Mouse (Mus musculus) heart, embryonic 16.5 days (tissue): ENCODE results near the gene 4933411K16Rik. TPM values are rescaled to one million over a fixed set of nuclear protein-coding genes. Genes with fewer than 3 reads are reported as not detected.

ENCODE experiments used
- ATAC-seq: fragments of 200-750 bp; cut with Nextera tagmentation; replicated peaks from 2 replicates; pipeline ENCODE4 v1.8.0; 2017; ENCODE audit warnings: moderate number of reproducible peaks; ENCODE audit not compliant: insufficient read depth, low FRiP score; ENCODE audit errors: extremely low read depth
- H3K27ac ChIP-seq: fragments of 300-500 bp; sonication (generic); 2 replicates; pipeline ENCODE4 v1.5.1; 2014; ENCODE audit warnings: mild to moderate bottlenecking, low read length, control low read depth, moderate library complexity
- H3K27me3 ChIP-seq: fragments of 300-500 bp; sonication (generic); 2 replicates; pipeline ENCODE4 v1.6.1; 2014; ENCODE audit warnings: low read length, mixed read lengths; ENCODE audit not compliant: control insufficient read depth, insufficient read depth
- H3K36me3 ChIP-seq: fragments of 300-500 bp; sonication (generic); 2 replicates; pipeline ENCODE4 v1.6.1; 2014; ENCODE audit not compliant: control insufficient read depth, insufficient read depth
- H3K4me1 ChIP-seq: fragments of 300-500 bp; sonication (generic); 2 replicates; pipeline ENCODE4 v1.6.1; 2014; ENCODE audit warnings: low read length, mixed read lengths; ENCODE audit not compliant: control insufficient read depth, insufficient read depth
- H3K4me2 ChIP-seq: fragments of 300-500 bp; sonication (generic); 2 replicates; pipeline ENCODE4 v1.6.1; 2014; ENCODE audit warnings: low read depth, mild to moderate bottlenecking, control low read depth, low read length
- H3K4me3 ChIP-seq: fragments of 300-500 bp; sonication (generic); 2 replicates; pipeline ENCODE4 v1.5.1; 2014; ENCODE audit warnings: mild to moderate bottlenecking, control low read depth, low read length
- H3K9ac ChIP-seq: fragments of 300-500 bp; sonication (generic); 2 replicates; pipeline ENCODE4 v1.6.1; 2014; ENCODE audit warnings: low read length, control low read depth
- H3K9me3 ChIP-seq: fragments of 300-500 bp; sonication (generic); replicated peaks from 2 replicates; pipeline ENCODE4 v1.6.1; 2016; ENCODE audit warnings: low read length; ENCODE audit not compliant: control insufficient read depth
- WGBS: fragments of 180-500 bp; shearing (Covaris S2); extraction: QIAGEN DNeasy Blood & Tissue Kit; methylation state at CpG from one replicate; pipeline ENCODE4 v1.1.7; 2014; 5-methylcytosine and 5-hydroxymethylcytosine counted together
- polyA plus RNA-seq: library from polyadenylated mRNA; unstranded; fragments of >200 nt; fragmentation: Nextera tagmentation; extraction: Ambion mirVana; gene quantifications from 2 replicates; pipeline ENCODE4 v1.2.1, GENCODE M21; 2015

4933411K16Rik gene
- polyA plus RNA-seq, 1 experiment from 2014 or later = not detected

DNA sequence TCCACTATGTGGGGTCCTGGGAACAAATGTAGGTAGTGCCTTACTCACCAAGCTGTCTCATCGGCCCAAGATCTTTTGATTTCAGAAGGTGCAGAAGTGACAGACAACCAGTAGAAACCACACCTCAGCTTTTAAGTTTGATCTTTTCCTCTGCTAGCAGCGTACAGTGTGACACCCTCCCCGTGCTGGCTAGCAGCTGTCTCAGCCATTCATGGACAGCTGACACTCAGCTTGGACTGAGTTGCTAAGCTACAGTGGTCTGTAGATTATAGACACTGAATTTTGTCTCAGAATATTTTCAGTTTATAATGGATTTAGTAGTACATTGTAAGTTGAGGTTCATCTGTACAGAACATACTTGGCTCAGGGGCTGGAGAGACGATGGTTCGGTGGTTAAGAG is 20.9 kb upstream of the 4933411K16Rik start:
- Histone ChIP-seq H3K9ac (no peak overlapping the region), H3K4me1 (peaks cover 12% of the 10 kb centered on the region), H3K4me3 (no peak overlapping the region), H3K27me3 (no peaks in the 10 kb centered on the region), H3K4me2 (no peak overlapping the region), H3K9me3 (no peaks in the 10 kb centered on the region), H3K36me3 (peaks cover 3% of the 10 kb centered on the region; the same call in 1 of the 2 replicates), H3K27ac (no peak overlapping the region)
- WGBS = 79% methylated on average over 5 of the region's 5 CpGs
- no peak for ATAC-seq

DNA sequence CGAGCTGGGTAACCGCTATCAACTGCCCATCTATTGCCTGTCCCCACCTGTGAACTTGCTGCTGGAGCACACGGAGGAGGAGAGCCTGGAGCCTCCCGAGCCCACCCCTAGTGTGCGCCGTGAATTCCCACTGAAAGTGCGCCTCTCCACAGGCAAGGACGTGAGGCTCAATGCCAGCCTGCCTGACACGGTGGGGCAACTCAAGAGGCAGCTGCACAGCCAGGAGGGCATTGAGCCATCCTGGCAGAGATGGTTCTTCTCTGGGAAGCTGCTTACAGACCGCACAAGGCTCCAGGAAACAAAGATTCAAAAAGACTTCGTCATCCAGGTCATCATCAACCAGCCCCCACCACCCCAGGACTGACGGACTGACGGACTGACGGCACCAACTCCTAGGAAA is 18.4 kb upstream of the 4933411K16Rik start:
- H3K9ac ChIP-seq = no peak overlapping the region
- H3K4me2 ChIP-seq = no peak overlapping the region
- no peak for ATAC-seq
- H3K9me3 ChIP-seq = no peaks in the 10 kb centered on the region
- H3K36me3 ChIP-seq = peaks cover 3% of the 10 kb centered on the region; the same call in 1 of the 2 replicates
- H3K4me1 ChIP-seq = peaks cover 12% of the 10 kb centered on the region
- WGBS = 84% methylated on average over 14 of the region's 14 CpGs
- H3K27ac ChIP-seq = no peak overlapping the region
- no peak overlapping the region for H3K4me3 ChIP-seq
- no peaks in the 10 kb centered on the region for H3K27me3 ChIP-seq

DNA sequence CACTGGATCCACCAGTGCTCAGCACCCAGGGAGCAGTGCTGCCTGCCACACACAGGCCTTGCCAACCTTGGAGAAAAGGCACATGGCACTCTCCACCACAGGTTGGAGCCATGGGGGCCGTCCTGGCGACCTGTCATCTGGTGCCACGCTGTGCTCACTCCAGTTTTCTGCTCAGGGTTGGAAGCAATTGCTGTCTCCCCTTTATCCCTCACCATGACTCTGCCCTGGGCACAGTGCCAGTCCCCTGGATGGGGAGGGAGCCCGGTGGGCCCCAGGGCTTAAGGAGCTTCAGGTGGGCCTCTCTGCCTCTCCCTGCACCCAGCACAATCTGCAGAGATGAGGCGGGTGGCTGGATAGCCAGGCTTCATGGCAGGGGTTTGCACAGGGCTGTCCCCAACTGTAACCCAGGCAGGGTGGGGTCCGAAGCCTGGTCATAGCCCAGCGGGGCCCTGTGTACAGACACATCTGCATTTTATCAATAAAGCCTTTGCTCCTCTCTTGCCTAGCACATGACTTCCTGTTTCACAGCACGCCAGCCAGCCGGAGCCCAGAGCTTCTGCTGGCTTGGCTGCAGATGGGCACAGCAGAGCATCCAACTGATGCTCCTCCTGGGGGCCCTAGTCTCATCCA is 17.8 kb upstream of the 4933411K16Rik start:
- peaks cover 12% of the 10 kb centered on the region for H3K4me1 ChIP-seq
- H3K4me3 ChIP-seq = no peak overlapping the region
- no peak overlapping the region for H3K27ac ChIP-seq
- WGBS = 62% methylated on average over 9 of the region's 9 CpGs
- no peaks in the 10 kb centered on the region for H3K9me3 ChIP-seq
- ATAC-seq = no peak
- no peak overlapping the region for H3K4me2 ChIP-seq
- H3K9ac ChIP-seq = no peak overlapping the region
- peaks cover 3% of the 10 kb centered on the region; the same call in 1 of the 2 replicates for H3K36me3 ChIP-seq
- H3K27me3 ChIP-seq = no peaks in the 10 kb centered on the region

DNA sequence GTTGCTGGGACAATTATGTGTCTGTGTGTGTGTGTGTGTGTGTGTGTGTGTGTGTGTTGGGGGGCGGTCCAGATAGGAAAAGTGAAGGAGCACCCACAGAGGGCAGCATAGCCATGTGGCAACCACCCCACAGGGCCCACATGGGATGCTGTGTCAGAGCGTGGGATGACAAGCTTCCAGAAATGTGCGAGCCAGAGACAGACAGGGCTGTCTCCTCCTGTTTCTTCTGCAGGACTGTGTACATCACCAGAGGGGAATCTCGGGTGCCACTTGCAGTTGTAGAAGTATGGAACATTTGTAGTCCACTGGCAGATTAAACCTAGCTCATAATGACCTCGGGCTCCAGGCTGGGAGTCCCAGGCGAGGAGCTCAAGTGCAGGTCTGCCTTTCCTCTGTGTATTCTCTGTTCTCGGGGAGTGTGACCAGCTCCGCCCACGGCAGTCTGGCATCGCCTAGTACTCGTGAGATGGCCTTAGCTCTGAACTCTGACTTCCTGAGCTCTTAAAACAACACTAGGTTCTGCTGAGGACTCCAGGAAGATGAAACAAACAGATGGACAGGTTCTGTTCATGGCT is 17.1 kb upstream of the 4933411K16Rik start:
- H3K27ac ChIP-seq = no peak overlapping the region
- 0 out of 2 replicates have a peak, but pooled peaks have one; percentile 15 for ATAC-seq
- H3K9me3 ChIP-seq = no peaks in the 10 kb centered on the region
- no peak overlapping the region for H3K4me3 ChIP-seq
- no peaks in the 10 kb centered on the region for H3K27me3 ChIP-seq
- no peak overlapping the region for H3K4me2 ChIP-seq
- peaks cover 12% of the 10 kb centered on the region for H3K4me1 ChIP-seq
- H3K9ac ChIP-seq = no peak overlapping the region
- peaks cover 3% of the 10 kb centered on the region; the same call in 1 of the 2 replicates for H3K36me3 ChIP-seq
- 50% methylated on average over 11 of the region's 11 CpGs for WGBS

DNA sequence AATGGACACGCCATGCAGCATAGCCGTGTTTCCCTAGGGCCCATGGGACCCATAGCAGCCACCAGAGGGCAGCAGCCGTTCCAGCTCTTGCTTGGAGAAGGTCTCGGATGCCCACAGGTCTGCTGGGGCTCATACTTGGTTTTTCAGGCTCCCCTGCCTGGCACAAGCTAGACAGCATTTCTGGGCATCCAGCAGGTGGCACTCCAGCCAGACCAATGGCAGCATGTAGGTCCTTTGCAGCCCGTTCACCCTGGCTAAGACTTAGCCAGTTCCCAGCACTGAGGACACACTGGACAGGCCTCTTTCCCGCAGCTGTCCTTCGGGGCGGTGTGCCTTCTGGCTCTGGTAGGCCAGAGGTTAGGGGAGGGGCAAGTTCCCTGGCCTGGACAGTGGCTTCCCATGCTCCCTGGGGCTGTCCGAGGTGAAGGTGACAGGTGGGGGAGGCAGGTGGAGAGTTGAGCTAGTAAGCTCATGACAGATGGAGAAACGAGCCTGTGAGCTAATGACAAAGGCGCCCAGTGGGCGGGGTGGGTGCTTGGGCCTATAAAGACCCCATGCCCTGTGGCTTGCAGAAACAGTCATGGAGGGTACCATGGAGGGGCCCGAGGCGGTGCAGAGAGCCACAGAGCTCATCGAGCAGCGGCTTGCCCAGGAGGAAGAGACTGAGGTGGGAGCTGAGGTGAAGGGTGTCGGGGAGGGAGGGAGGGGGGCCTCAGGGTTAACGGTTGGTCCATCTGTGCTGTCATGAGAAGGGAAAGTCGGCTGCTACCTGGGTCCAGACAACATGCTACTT is 16.4 kb upstream of the 4933411K16Rik start, which contains the start of gene Ankrd2:
Ankrd2 (plus strand) TSS at position 545 of the 793 bp plus-strand sequence.
- no peak within 1 kb of the TSS for H3K4me3 ChIP-seq
- no peak within 1 kb of the TSS for H3K9ac ChIP-seq
- H3K27ac ChIP-seq = no peak within 1 kb of the TSS
- ATAC-seq = peak; percentile 57
- peaks cover 3% of the 10 kb centered on the region; the same call in 1 of the 2 replicates for H3K36me3 ChIP-seq
- H3K4me2 ChIP-seq = no peak within 1 kb of the TSS
- H3K9me3 ChIP-seq = no peaks in the 10 kb centered on the region
- no peaks in the 10 kb centered on the region for H3K27me3 ChIP-seq
- H3K4me1 ChIP-seq = peaks cover 12% of the 10 kb centered on the region
- WGBS = 62% methylated on average over 19 of the region's 19 CpGs

DNA sequence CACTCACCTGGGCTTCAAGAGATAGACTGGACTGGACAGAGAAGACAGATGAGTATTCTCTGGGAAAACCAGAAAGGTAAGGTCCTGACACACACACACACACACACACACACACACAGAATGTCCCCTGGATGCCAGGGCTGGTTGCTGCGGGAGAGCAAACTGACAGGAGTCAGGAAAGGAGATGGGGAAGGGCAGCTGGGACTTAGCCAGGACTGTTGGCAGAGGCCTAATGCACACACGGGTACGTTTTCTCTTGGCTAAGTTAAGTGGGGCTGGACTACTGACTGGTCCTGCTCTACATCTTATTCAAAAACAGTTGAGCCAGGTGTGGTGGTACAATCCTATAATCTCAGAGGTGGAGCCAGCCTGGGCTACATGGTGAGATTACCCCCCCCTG is 15.7 kb upstream of the 4933411K16Rik start:
- Histone ChIP-seq H3K9me3 (no peaks in the 10 kb centered on the region), H3K36me3 (peaks cover 3% of the 10 kb centered on the region; the same call in 1 of the 2 replicates), H3K27ac (no peak overlapping the region), H3K4me3 (no peak overlapping the region), H3K27me3 (no peaks in the 10 kb centered on the region), H3K4me1 (peaks cover 12% of the 10 kb centered on the region), H3K4me2 (no peak overlapping the region), H3K9ac (no peak overlapping the region)
- no peak for ATAC-seq
- 61% methylated on average over 3 of the region's 3 CpGs for WGBS

DNA sequence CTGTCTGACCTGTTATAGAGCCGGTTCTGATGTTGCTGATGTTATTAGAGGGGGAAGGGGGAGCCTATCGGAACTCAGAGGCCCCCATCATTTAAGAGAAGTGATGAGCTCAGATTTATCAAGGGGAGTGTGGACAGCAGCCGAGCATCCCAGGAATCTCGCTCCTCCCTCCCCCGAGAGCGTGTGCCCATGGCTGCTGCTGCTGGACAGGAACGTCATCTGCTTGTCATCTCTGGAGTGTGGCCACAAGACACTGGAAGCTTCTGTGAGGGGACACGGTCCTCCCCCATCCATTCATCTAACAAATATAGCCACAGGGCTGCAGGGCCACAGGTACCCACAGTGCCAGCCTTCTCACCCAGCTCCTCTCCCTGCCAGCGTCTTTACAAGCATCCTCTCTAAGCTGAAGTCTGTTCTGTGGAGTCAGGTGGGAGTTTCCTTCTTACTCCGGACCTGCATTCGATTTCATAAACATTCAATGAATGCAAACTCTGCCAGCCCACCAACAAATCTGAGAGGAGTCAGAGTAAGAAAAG is 14.8 kb upstream of the 4933411K16Rik start:
- no peak overlapping the region for H3K4me3 ChIP-seq
- H3K27ac ChIP-seq = no peak overlapping the region
- no peak overlapping the region for H3K4me2 ChIP-seq
- WGBS = 47% methylated on average over 11 of the region's 11 CpGs
- H3K27me3 ChIP-seq = no peaks in the 10 kb centered on the region
- H3K9ac ChIP-seq = no peak overlapping the region
- ATAC-seq = no peak
- H3K4me1 ChIP-seq = peaks cover 12% of the 10 kb centered on the region
- no peaks in the 10 kb centered on the region for H3K9me3 ChIP-seq
- H3K36me3 ChIP-seq = peaks cover 3% of the 10 kb centered on the region; the same call in 1 of the 2 replicates

DNA sequence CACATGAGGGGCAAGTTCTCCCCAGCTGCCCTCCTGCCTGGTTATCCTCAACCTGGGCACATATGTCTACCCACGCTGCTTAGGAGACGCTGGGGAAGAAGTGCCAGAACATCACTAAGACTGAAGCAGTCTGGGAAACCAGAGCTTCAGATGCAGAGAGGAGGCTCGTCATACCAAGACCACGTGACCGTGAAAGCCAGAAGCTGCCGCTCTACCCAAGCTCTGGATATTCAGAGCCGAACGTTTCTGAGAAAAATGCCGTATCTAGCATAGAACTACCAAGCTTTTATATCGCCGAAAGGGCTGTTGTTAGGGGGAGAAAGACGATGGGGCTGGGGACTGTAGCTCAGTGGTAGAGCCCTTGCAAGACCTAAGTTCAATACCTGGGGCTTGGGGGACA is 13.7 kb upstream of the 4933411K16Rik start:
- WGBS = 88% methylated on average over 12 of the region's 12 CpGs
- ATAC-seq = no peak
- Histone ChIP-seq H3K4me2 (no peak overlapping the region), H3K27me3 (no peaks in the 10 kb centered on the region), H3K9me3 (no peaks in the 10 kb centered on the region), H3K4me1 (peaks cover 12% of the 10 kb centered on the region), H3K27ac (no peak overlapping the region), H3K4me3 (no peak overlapping the region), H3K36me3 (peaks cover 3% of the 10 kb centered on the region; the same call in 1 of the 2 replicates), H3K9ac (no peak overlapping the region)
